Mouse (Mus musculus) small intestine, adult 2 months (tissue): ENCODE measurements around the gene Luc7l.

ENCODE experiments used
- CTCF ChIP-seq: fragments of 200-500 bp; IDR thresholded peaks from 2 replicates; pipeline ENCODE4 v1.5.1; 2012; ENCODE audit warnings: low read depth, mild to moderate bottlenecking, control low read depth, inconsistent platforms, low read length, moderate library complexity, mixed read lengths; ENCODE audit not compliant: insufficient replicate concordance, insufficient read length; ENCODE audit errors: extremely low read depth
- POLR2A ChIP-seq: fragments of 200-500 bp; IDR thresholded peaks from 2 replicates; pipeline ENCODE4 v1.6.1; 2012; ENCODE audit warnings: low read depth, mild to moderate bottlenecking, control low read depth, inconsistent platforms, low read length, moderate library complexity

- no peak for TF ChIP-seq CTCF
- TF ChIP-seq POLR2A = no peak
These were observed 17.4 kb upstream of the Luc7l start for GRCm38 (mm10) chr17:26235077-26235815.
